Mouse (Mus musculus): ENCODE data around the gene Iqcf3.

DNA sequence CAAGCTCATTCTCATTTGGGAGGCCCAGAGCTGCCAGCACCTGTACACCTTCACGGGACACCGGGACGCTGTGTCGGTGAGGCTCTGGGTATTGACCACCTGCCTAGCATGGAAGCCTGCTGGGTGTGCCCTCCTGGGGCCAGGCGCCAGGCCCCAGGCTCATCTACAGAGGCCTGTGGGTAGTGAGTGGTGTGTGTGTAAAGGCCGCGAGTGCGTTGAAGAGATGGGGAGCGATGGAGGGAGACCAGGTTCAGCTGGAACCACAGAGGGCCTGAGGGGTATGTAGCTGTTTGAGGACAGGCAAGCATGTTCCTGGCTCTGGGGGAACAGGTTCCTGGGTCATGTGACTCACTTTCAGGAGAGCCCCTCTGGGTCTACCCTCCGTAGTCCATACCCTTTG is 78.3 kb downstream of the Iqcf3 start:
- TF ChIP-seq HCFC1 (IDR thresholded peaks at IDR 0.05; ENCODE audit: borderline replicate concordance, insufficient read depth, low read length) (no peak), MAFK (IDR thresholded peaks at IDR 0.05; ENCODE audit: insufficient read depth, low read depth, low read length) (no peak), ZC3H11A (IDR thresholded peaks at IDR 0.05; ENCODE audit: borderline replicate concordance, low read depth, low read length) (no peak)
